8 mouse cellular contexts compared by ENCODE assay signal in the genomic region with DNA sequence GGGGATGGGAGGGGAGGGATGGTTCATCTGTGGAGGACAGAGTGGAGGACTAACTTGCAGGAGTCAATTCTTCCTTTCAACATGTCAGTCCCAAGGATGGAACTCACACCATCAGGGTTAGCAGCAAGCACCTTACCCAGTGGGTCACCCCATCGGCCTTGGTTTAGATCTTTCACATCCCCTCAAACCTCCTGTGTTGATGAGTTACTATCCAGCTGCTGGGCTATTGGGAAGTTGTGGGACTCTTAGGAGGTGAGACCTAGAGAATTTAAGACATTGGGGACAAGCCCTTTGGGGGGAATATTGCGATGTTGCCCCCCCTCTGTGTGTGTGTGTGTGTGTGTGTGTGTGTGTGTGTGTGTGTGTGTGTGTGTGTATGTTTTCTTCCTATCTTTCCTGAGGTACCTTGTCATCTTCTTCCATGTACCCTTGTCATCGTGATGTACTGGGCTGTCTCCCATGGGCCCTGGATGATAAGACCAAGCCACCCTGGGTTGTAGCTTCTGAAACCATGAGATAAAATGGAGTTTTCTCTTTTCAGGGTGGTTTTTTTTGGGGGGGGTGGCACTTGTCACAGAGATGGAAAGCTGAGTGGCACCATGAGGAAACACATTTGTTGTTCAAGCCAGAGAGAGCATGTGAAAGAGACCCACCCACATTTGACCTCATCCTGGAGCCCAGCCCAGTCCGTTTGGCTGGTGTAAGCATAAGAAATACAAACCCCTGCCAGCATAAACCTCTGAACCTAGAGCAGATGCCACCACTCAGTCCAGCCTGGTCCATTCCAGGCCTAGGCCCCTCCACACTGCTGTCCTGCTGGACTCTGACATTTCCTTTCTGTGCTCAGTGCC.
DNase-seq lines count a peak whose midpoint lies in the region; ATAC-seq lines count a peak whose summit lies in the region.

No protein-coding gene starts in this region.

- no peaks in the 10 kb centered on the region for H3K36me3 ChIP-seq in heart, embryonic 12.5 days
- no peaks in the 10 kb centered on the region for H3K36me3 ChIP-seq in kidney, embryonic 16.5 days (ENCODE audit: insufficient read depth, low read length)
- no peaks in the 10 kb centered on the region for H3K36me3 ChIP-seq in lung, embryonic 16.5 days (ENCODE audit: control insufficient read depth, insufficient read depth, low read length)
- H3K36me3 ChIP-seq in stomach, embryonic 15.5 days: no peaks in the 10 kb centered on the region

- no peak overlapping the region; the same call in 1 of the 2 replicates for H3K4me2 ChIP-seq in heart, embryonic 12.5 days
- no peak overlapping the region for H3K4me2 ChIP-seq in kidney, embryonic 16.5 days (replicated peaks; ENCODE audit: low read depth, low read length)
- H3K4me2 ChIP-seq in lung, embryonic 16.5 days (ENCODE audit: low read depth, low read length): no peak overlapping the region
- H3K4me2 ChIP-seq in stomach, embryonic 15.5 days: no peak overlapping the region

- ATAC-seq in common myeloid progenitor, adult 5-6 weeks (replicated peaks; ENCODE audit: low read depth, poor library complexity, severe bottlenecking): peak; percentile 96
- peak; percentile 87 for ATAC-seq in heart, embryonic 12.5 days (ENCODE audit: insufficient number of reproducible peaks, low FRiP score)
- ATAC-seq in kidney, embryonic 16.5 days (ENCODE audit: low FRiP score, low TSS enrichment): peak; percentile 74
- peak; percentile 62 for ATAC-seq in lung, embryonic 16.5 days (ENCODE audit: low read depth)
- peak; percentile 93 for ATAC-seq in stomach, embryonic 15.5 days (ENCODE audit: insufficient read depth, low FRiP score, low read depth)
- no peak for ATAC-seq in monocyte, adult 5-6 weeks (replicated peaks; ENCODE audit: insufficient number of reproducible peaks, low FRiP score, low TSS enrichment, poor library complexity, severe bottlenecking)

- H3K27ac ChIP-seq in heart, embryonic 12.5 days (ENCODE audit: poor library complexity, severe bottlenecking): peak overlapping the region; percentile 53
- H3K27ac ChIP-seq in kidney, embryonic 16.5 days (ENCODE audit: low read length): no peak overlapping the region
- peak overlapping the region; percentile 16; the same call in 1 of the 2 replicates for H3K27ac ChIP-seq in lung, embryonic 16.5 days (ENCODE audit: low read length)
- H3K27ac ChIP-seq in stomach, embryonic 15.5 days: no peak overlapping the region

- H3K27me3 ChIP-seq in heart, embryonic 12.5 days (replicated peaks): no peaks in the 10 kb centered on the region
- no peaks in the 10 kb centered on the region for H3K27me3 ChIP-seq in kidney, embryonic 16.5 days (ENCODE audit: insufficient read depth, low read length)
- no peaks in the 10 kb centered on the region for H3K27me3 ChIP-seq in lung, embryonic 16.5 days (ENCODE audit: control insufficient read depth, insufficient read depth, low read depth, low read length)
- no peaks in the 10 kb centered on the region for H3K27me3 ChIP-seq in stomach, embryonic 15.5 days (replicated peaks)

- H3K9me3 ChIP-seq in heart, embryonic 12.5 days (replicated peaks): peaks cover 10% of the 10 kb centered on the region; the same call in 1 of the 2 replicates
- no peaks in the 10 kb centered on the region for H3K9me3 ChIP-seq in kidney, embryonic 16.5 days (ENCODE audit: low read length)
- peaks cover 2% of the 10 kb centered on the region; the same call in 1 of the 2 replicates for H3K9me3 ChIP-seq in lung, embryonic 16.5 days (ENCODE audit: control insufficient read depth, low read length)
- H3K9me3 ChIP-seq in stomach, embryonic 15.5 days: no peaks in the 10 kb centered on the region

- no peak overlapping the region; the same call in 1 of the 2 replicates for H3K9ac ChIP-seq in heart, embryonic 12.5 days
- no peak overlapping the region for H3K9ac ChIP-seq in kidney, embryonic 16.5 days (replicated peaks; ENCODE audit: low read length)
- H3K9ac ChIP-seq in lung, embryonic 16.5 days (ENCODE audit: low read length): no peak overlapping the region
- no peak overlapping the region for H3K9ac ChIP-seq in stomach, embryonic 15.5 days

- DNase-seq in spleen, adult 12 weeks (ENCODE audit: low spot score): peak; percentile 47
- no peak for DNase-seq in spleen, adult 18-20 months

- no peak overlapping the region for H3K4me3 ChIP-seq in heart, embryonic 12.5 days
- no peak overlapping the region for H3K4me3 ChIP-seq in kidney, embryonic 16.5 days (ENCODE audit: low read length)
- no peak overlapping the region for H3K4me3 ChIP-seq in lung, embryonic 16.5 days (ENCODE audit: low read length)
- no peak overlapping the region for H3K4me3 ChIP-seq in stomach, embryonic 15.5 days (replicated peaks)

- H3K4me1 ChIP-seq in heart, embryonic 12.5 days (replicated peaks): peaks cover 20% of the 10 kb centered on the region
- no peaks in the 10 kb centered on the region for H3K4me1 ChIP-seq in kidney, embryonic 16.5 days (ENCODE audit: insufficient read depth, low read length)
- H3K4me1 ChIP-seq in lung, embryonic 16.5 days (replicated peaks; ENCODE audit: control insufficient read depth, insufficient read depth, low read length): peaks cover 10% of the 10 kb centered on the region; the same call in 1 of the 2 replicates
- H3K4me1 ChIP-seq in stomach, embryonic 15.5 days: no peaks in the 10 kb centered on the region

- WGBS in heart, embryonic 12.5 days: 62% methylated on average over 4 of the region's 4 CpGs
- 73% methylated on average over 4 of the region's 4 CpGs for WGBS in kidney, embryonic 16.5 days
- WGBS in lung, embryonic 16.5 days: 70% methylated on average over 4 of the region's 4 CpGs
- 81% methylated on average over 4 of the region's 4 CpGs for WGBS in stomach, embryonic 15.5 days

Comparison
In these comparisons a context has a peak if more than half of its experiments do, and no peak if none do; other contexts are left out.
1. H3K27ac ChIP-seq: peak in heart, embryonic 12.5 days (single experiment) and lung, embryonic 16.5 days (single experiment); none in kidney, embryonic 16.5 days (single experiment) and stomach, embryonic 15.5 days (single experiment).